Mouse (Mus musculus) telencephalon, adult 2 months (tissue): ENCODE results near the gene Mcub.
A peak's percentile ranks its signal among the peaks of the same experiment; 100 is the strongest.

Source experiments
- DNase-seq: peaks from one replicate; pipeline ENCODE4 v3.0.0-alpha.2; 2011; ENCODE audit warnings: low read depth, low spot score

Gene Mcub

GRCm38 (mm10) chr3:129969432-129970395 is at the start of gene Mcub:
Gene Mcub, minus strand, starts transcription at chr3:129970206.
- DNase-seq: no peak

GRCm38 (mm10) chr3:130012943-130013342 is 42.9 kb upstream of the Mcub start:
- DNase-seq: no peak

- DNase-seq: no peak
Measured at GRCm38 (mm10) chr3:130011236-130011635, 41.2 kb upstream of the Mcub start.

- no peak for DNase-seq
Measured at GRCm38 (mm10) chr3:130006141-130006540, 36.1 kb upstream of the Mcub start.

GRCm38 (mm10) chr3:130000926-130001325 is 30.9 kb upstream of the Mcub start:
- DNase-seq: no peak

- peak; percentile 45 for DNase-seq
Measured at GRCm38 (mm10) chr3:129998526-129998925, 28.5 kb upstream of the Mcub start.

- no peak for DNase-seq
Measured at GRCm38 (mm10) chr3:129998001-129998400, 28.0 kb upstream of the Mcub start.

- no peak for DNase-seq
Measured at GRCm38 (mm10) chr3:129997324-129997723, 27.3 kb upstream of the Mcub start.

- DNase-seq: no peak
Measured at GRCm38 (mm10) chr3:129987297-129987696, 17.3 kb upstream of the Mcub start.

- DNase-seq: no peak
Measured at GRCm38 (mm10) chr3:129985335-129985734, 15.3 kb upstream of the Mcub start.

- no peak for DNase-seq
Measured at GRCm38 (mm10) chr3:129984797-129985196, 14.8 kb upstream of the Mcub start.

GRCm38 (mm10) chr3:129982271-129982670 is 12.3 kb upstream of the Mcub start:
- peak; percentile 26 for DNase-seq

GRCm38 (mm10) chr3:129981756-129982155 is 11.8 kb upstream of the Mcub start:
- no peak for DNase-seq

GRCm38 (mm10) chr3:129979510-129979909 is 9.5 kb upstream of the Mcub start:
- no peak for DNase-seq

GRCm38 (mm10) chr3:129978716-129979115 is 8.7 kb upstream of the Mcub start:
- DNase-seq: no peak

GRCm38 (mm10) chr3:129976317-129976716 is 6.3 kb upstream of the Mcub start:
- no peak for DNase-seq

- DNase-seq: peak; percentile 32
Measured at GRCm38 (mm10) chr3:129970529-129971515, 816 bp upstream of the Mcub start.

GRCm38 (mm10) chr3:129969031-129969430 is 975 bp downstream of the Mcub start:
- no peak for DNase-seq

GRCm38 (mm10) chr3:129967874-129968273 is 2.1 kb downstream of the Mcub start:
- no peak for DNase-seq

GRCm38 (mm10) chr3:129964681-129965080 is 5.3 kb downstream of the Mcub start:
- no peak for DNase-seq

GRCm38 (mm10) chr3:129962533-129962932 is 7.5 kb downstream of the Mcub start:
- DNase-seq: peak; percentile 33

GRCm38 (mm10) chr3:129953296-129953695 is 16.7 kb downstream of the Mcub start:
- DNase-seq: no peak
